Mouse (Mus musculus) cortical plate, adult 2 months (tissue): ENCODE results near the gene Insm2.

Experiments used
- CTCF ChIP-seq: fragments of 200-500 bp; IDR thresholded peaks from 2 replicates; pipeline ENCODE4 v1.5.1; 2011; ENCODE audit warnings: mild to moderate bottlenecking, control low read depth, low read length; ENCODE audit not compliant: insufficient read depth; ENCODE audit errors: extremely low read depth
- POLR2A ChIP-seq: fragments of 200-500 bp; IDR thresholded peaks from 2 replicates; pipeline ENCODE4 v1.6.1; 2011; ENCODE audit warnings: mild to moderate bottlenecking, low read length, control low read depth; ENCODE audit not compliant: insufficient read depth; ENCODE audit errors: extremely low read depth

DNA sequence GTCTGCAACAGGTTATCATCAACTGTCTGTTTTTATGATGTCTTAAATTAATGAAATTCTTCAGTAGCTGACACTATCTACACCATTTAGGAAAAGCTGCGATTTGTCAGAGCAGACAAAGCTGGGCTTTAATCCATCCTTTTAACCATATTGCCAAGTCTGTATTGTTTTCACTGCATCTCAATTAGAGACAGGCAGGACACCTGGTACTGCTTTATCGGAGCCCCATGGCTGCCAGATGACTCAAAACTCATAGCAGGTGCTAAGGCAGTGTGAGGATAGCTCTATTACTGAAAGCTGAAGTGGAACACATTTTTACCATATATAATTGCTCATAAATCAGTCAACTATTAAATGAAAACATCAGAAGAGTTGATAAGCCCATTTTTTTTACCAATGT lies 21.1 kb downstream of the Insm2 start:
- no peak for TF ChIP-seq CTCF
- TF ChIP-seq POLR2A: no peak
